Mouse (Mus musculus): ENCODE results near the gene Prkag2. TPM values are rescaled to one million over a fixed set of nuclear protein-coding genes. Genes with fewer than 3 reads are reported as not detected.

The Prkag2 gene
- polyA plus RNA-seq, 1 experiment: 18.0 TPM

GRCm38 (mm10) chr5:25058853-25059741 lies 41.3 kb downstream of the Prkag2 start:
- TF ChIP-seq POLR2A (IDR thresholded peaks at IDR 0.05; ENCODE audit: borderline replicate concordance, extremely low read depth, low read depth, low read length): no peak
- TF ChIP-seq CTCF (IDR thresholded peaks at IDR 0.05; ENCODE audit: insufficient read depth, low read length): no peak
- Histone ChIP-seq H3K4me1 (ENCODE audit: control insufficient read depth, insufficient read depth, low read length) (peaks cover 20% of the 10 kb centered on the region), H3K4me3 (replicated peaks; ENCODE audit: extremely low read depth, low read depth, low read length) (no peak overlapping the region)
- no peak for DNase-seq
- 35% methylated on average over 21 of the region's 21 CpGs for WGBS

GRCm38 (mm10) chr5:25058417-25058816 lies 42.0 kb downstream of the Prkag2 start:
- no peak for DNase-seq
- TF ChIP-seq POLR2A (IDR thresholded peaks at IDR 0.05; ENCODE audit: borderline replicate concordance, extremely low read depth, low read depth, low read length) (no peak), CTCF (IDR thresholded peaks at IDR 0.05; ENCODE audit: insufficient read depth, low read length) (no peak)
- 52% methylated on average over 7 of the region's 7 CpGs for WGBS
- peaks cover 21% of the 10 kb centered on the region for H3K4me1 ChIP-seq (ENCODE audit: control insufficient read depth, insufficient read depth, low read length)
- H3K4me3 ChIP-seq (replicated peaks; ENCODE audit: extremely low read depth, low read depth, low read length): no peak overlapping the region

- TF ChIP-seq CTCF (IDR thresholded peaks at IDR 0.05; ENCODE audit: insufficient read depth, low read length): no peak
- TF ChIP-seq POLR2A (IDR thresholded peaks at IDR 0.05; ENCODE audit: borderline replicate concordance, extremely low read depth, low read depth, low read length): no peak
- Histone ChIP-seq H3K4me1 (ENCODE audit: control insufficient read depth, insufficient read depth, low read length) (peaks cover 21% of the 10 kb centered on the region), H3K4me3 (replicated peaks; ENCODE audit: extremely low read depth, low read depth, low read length) (no peak overlapping the region)
- DNase-seq: no peak
- whole genome bisulfite sequencing: 70% methylated on average over 4 of the region's 4 CpGs
Observed at GRCm38 (mm10) chr5:25055288-25055687, 45.2 kb downstream of the Prkag2 start.

GRCm38 (mm10) chr5:25053971-25054658 lies 46.3 kb downstream of the Prkag2 start:
- no peak for DNase-seq

GRCm38 (mm10) chr5:25050827-25051226 lies 49.6 kb downstream of the Prkag2 start:
- no peak for DNase-seq
- peaks cover 7% of the 10 kb centered on the region; the same call in 1 of the 2 replicates for H3K4me1 ChIP-seq (ENCODE audit: control insufficient read depth, insufficient read depth, low read length)
- H3K4me3 ChIP-seq (replicated peaks; ENCODE audit: extremely low read depth, low read depth, low read length): no peak overlapping the region
- 64% methylated on average over 8 of the region's 8 CpGs for WGBS
- TF ChIP-seq CTCF (IDR thresholded peaks at IDR 0.05; ENCODE audit: insufficient read depth, low read length) (no peak), POLR2A (IDR thresholded peaks at IDR 0.05; ENCODE audit: borderline replicate concordance, extremely low read depth, low read depth, low read length) (no peak)

More at GRCm38 (mm10) chr5:25053971-25054658, 46.3 kb downstream of the Prkag2 start:
- H3K4me3 ChIP-seq (replicated peaks; ENCODE audit: extremely low read depth, low read depth, low read length): no peak overlapping the region
- no peak for TF ChIP-seq CTCF (IDR thresholded peaks at IDR 0.05; ENCODE audit: insufficient read depth, low read length)
- no peak for TF ChIP-seq POLR2A (IDR thresholded peaks at IDR 0.05; ENCODE audit: borderline replicate concordance, extremely low read depth, low read depth, low read length)
- 67% methylated on average over 7 of the region's 7 CpGs for WGBS
- H3K4me1 ChIP-seq (ENCODE audit: control insufficient read depth, insufficient read depth, low read length): peaks cover 16% of the 10 kb centered on the region

- TF ChIP-seq CTCF (IDR thresholded peaks at IDR 0.05; ENCODE audit: insufficient read depth, low read length): no peak
- no peak for TF ChIP-seq POLR2A (IDR thresholded peaks at IDR 0.05; ENCODE audit: borderline replicate concordance, extremely low read depth, low read depth, low read length)
- WGBS: 50% methylated on average over 1 of the region's 1 CpGs
- H3K4me1 ChIP-seq (ENCODE audit: control insufficient read depth, insufficient read depth, low read length): 0 out of 2 replicates have a peak, but pooled peaks cover 3% of the 10 kb centered on the region
Observed at GRCm38 (mm10) chr5:25047670-25048069, 52.8 kb downstream of the Prkag2 start.

GRCm38 (mm10) chr5:25046762-25047161 lies 53.7 kb downstream of the Prkag2 start:
- TF ChIP-seq POLR2A (IDR thresholded peaks at IDR 0.05; ENCODE audit: borderline replicate concordance, extremely low read depth, low read depth, low read length) (no peak), CTCF (IDR thresholded peaks at IDR 0.05; ENCODE audit: insufficient read depth, low read length) (no peak)
- H3K4me1 ChIP-seq (ENCODE audit: control insufficient read depth, insufficient read depth, low read length): 0 out of 2 replicates have a peak, but pooled peaks cover 3% of the 10 kb centered on the region
- no peak for DNase-seq
- H3K4me3 ChIP-seq (replicated peaks; ENCODE audit: extremely low read depth, low read depth, low read length): no peak overlapping the region
- 59% methylated on average over 3 of the region's 3 CpGs for WGBS

More at GRCm38 (mm10) chr5:25047670-25048069, 52.8 kb downstream of the Prkag2 start:
- no peak for DNase-seq
- no peak overlapping the region for H3K4me3 ChIP-seq (replicated peaks; ENCODE audit: extremely low read depth, low read depth, low read length)

GRCm38 (mm10) chr5:25044007-25044406 lies 56.4 kb downstream of the Prkag2 start:
- H3K4me1 ChIP-seq (ENCODE audit: control insufficient read depth, insufficient read depth, low read length): 0 out of 2 replicates have a peak, but pooled peaks cover 3% of the 10 kb centered on the region
- 94% methylated on average over 2 of the region's 2 CpGs for WGBS
- no peak for TF ChIP-seq POLR2A (IDR thresholded peaks at IDR 0.05; ENCODE audit: borderline replicate concordance, extremely low read depth, low read depth, low read length)
- TF ChIP-seq CTCF (IDR thresholded peaks at IDR 0.05; ENCODE audit: insufficient read depth, low read length): peak; percentile 17; the same call in 1 of the 2 replicates

GRCm38 (mm10) chr5:25041947-25042346 lies 58.5 kb downstream of the Prkag2 start:
- DNase-seq: peak; percentile 72
- WGBS: 71% methylated on average over 1 of the region's 1 CpGs
- TF ChIP-seq CTCF (IDR thresholded peaks at IDR 0.05; ENCODE audit: insufficient read depth, low read length) (no peak), POLR2A (IDR thresholded peaks at IDR 0.05; ENCODE audit: borderline replicate concordance, extremely low read depth, low read depth, low read length) (no peak)

More at GRCm38 (mm10) chr5:25044007-25044406, 56.4 kb downstream of the Prkag2 start:
- no peak overlapping the region for H3K4me3 ChIP-seq (replicated peaks; ENCODE audit: extremely low read depth, low read depth, low read length)
- no peak for DNase-seq

More at GRCm38 (mm10) chr5:25041947-25042346, 58.5 kb downstream of the Prkag2 start:
- no peak overlapping the region for H3K4me3 ChIP-seq (replicated peaks; ENCODE audit: extremely low read depth, low read depth, low read length)
- no peaks in the 10 kb centered on the region for H3K4me1 ChIP-seq (ENCODE audit: control insufficient read depth, insufficient read depth, low read length)
